Mouse (Mus musculus) c-Kit-positive CD71-positive TER-119-negative erythroid progenitor cells, embryonic 14.5 days (primary cell): ENCODE measurements around the gene Efhc1.

ENCODE experiments used
- DNase-seq: peaks from one replicate; pipeline ENCODE4 v3.0.0-alpha.2; 2013; ENCODE audit warnings: low read depth

Gene Efhc1

GRCm38 (mm10) chr1:21007941-21008701 is 56.7 kb downstream of the Efhc1 start:
- no peak for DNase-seq

GRCm38 (mm10) chr1:21008891-21009290 is 57.5 kb downstream of the Efhc1 start:
- DNase-seq, result no peak

- DNase-seq, result no peak
Observed at GRCm38 (mm10) chr1:21010282-21010800, 58.9 kb downstream of the Efhc1 start.

GRCm38 (mm10) chr1:21014463-21014862 is 63.0 kb downstream of the Efhc1 start:
- DNase-seq, result no peak

- no peak for DNase-seq
Observed at GRCm38 (mm10) chr1:21023101-21023500, 71.7 kb downstream of the Efhc1 start.

GRCm38 (mm10) chr1:21025203-21025602 is 73.8 kb downstream of the Efhc1 start:
- DNase-seq, result no peak

- no peak for DNase-seq
Observed at GRCm38 (mm10) chr1:21026534-21026933, 75.1 kb downstream of the Efhc1 start.

- no peak for DNase-seq
Observed at GRCm38 (mm10) chr1:21029000-21029399, 77.6 kb downstream of the Efhc1 start.

GRCm38 (mm10) chr1:21031650-21032049 is 80.2 kb downstream of the Efhc1 start:
- no peak for DNase-seq

- no peak for DNase-seq
Observed at GRCm38 (mm10) chr1:21033065-21033791, 81.8 kb downstream of the Efhc1 start.

GRCm38 (mm10) chr1:21033792-21034119 is 82.3 kb downstream of the Efhc1 start:
- DNase-seq, result no peak

GRCm38 (mm10) chr1:21035878-21036277 is 84.5 kb downstream of the Efhc1 start:
- DNase-seq, result no peak

GRCm38 (mm10) chr1:21037881-21038601 is 86.6 kb downstream of the Efhc1 start:
- DNase-seq, result no peak

- DNase-seq, result no peak
Observed at GRCm38 (mm10) chr1:21039564-21039963, 88.1 kb downstream of the Efhc1 start.

- DNase-seq, result no peak
Observed at GRCm38 (mm10) chr1:21040173-21040572, 88.7 kb downstream of the Efhc1 start.
